Mouse (Mus musculus) hindbrain, embryonic 14.5 days (tissue): Measurements from ENCODE around the gene Cep68. TPM values are rescaled to one million over a fixed set of nuclear protein-coding genes. Genes with fewer than 3 reads are reported as not detected.

Source experiments
- ATAC-seq: fragments of 200-750 bp; cut with Nextera tagmentation; 2 replicates; pipeline ENCODE4 v1.8.0; 2017; ENCODE audit warnings: moderate number of reproducible peaks, mild to moderate bottlenecking, moderate TSS enrichment, moderate library complexity; ENCODE audit not compliant: low FRiP score
- DNase-seq: peaks from one replicate; pipeline ENCODE4 v3.0.0-alpha.2; 2015; ENCODE audit warnings: low spot score
- H3K27ac ChIP-seq: fragments of 300-500 bp; sonication (generic); 2 replicates; pipeline ENCODE4 v1.5.1; 2014; ENCODE audit warnings: mild to moderate bottlenecking, moderate library complexity
- H3K27me3 ChIP-seq: fragments of 300-500 bp; sonication (generic); 2 replicates; pipeline ENCODE4 v1.6.1; 2014; ENCODE audit warnings: mild to moderate bottlenecking, low read length, mixed read lengths; ENCODE audit not compliant: control insufficient read depth, insufficient read depth
- H3K36me3 ChIP-seq: fragments of 300-500 bp; sonication (generic); replicated peaks from 2 replicates; pipeline ENCODE4 v1.6.1; 2014; ENCODE audit not compliant: control insufficient read depth, insufficient read depth
- H3K4me1 ChIP-seq: fragments of 300-500 bp; sonication (generic); replicated peaks from 2 replicates; pipeline ENCODE4 v1.6.1; 2014; ENCODE audit warnings: antibody characterized with exemption, low read length, mixed read lengths; ENCODE audit not compliant: control insufficient read depth, insufficient read depth
- H3K4me2 ChIP-seq: fragments of 300-500 bp; sonication (generic); replicated peaks from 2 replicates; pipeline ENCODE4 v1.6.1; 2014; ENCODE audit warnings: mild to moderate bottlenecking, moderate library complexity
- H3K4me3 ChIP-seq: fragments of 300-500 bp; sonication (generic); replicated peaks from 2 replicates; pipeline ENCODE4 v1.5.1; 2014; ENCODE audit warnings: mild to moderate bottlenecking, low read length
- H3K9ac ChIP-seq: fragments of 300-500 bp; sonication (generic); 2 replicates; pipeline ENCODE4 v1.6.1; 2014
- H3K9me3 ChIP-seq: fragments of 300-500 bp; sonication (generic); 2 replicates; pipeline ENCODE4 v1.6.1; 2016; ENCODE audit warnings: low read length; ENCODE audit not compliant: control insufficient read depth
- WGBS: fragments of 180-500 bp; shearing (Covaris S2); extraction: QIAGEN DNeasy Blood & Tissue Kit; methylation state at CpG from one replicate; pipeline ENCODE4 v1.1.7; 2014; 5-methylcytosine and 5-hydroxymethylcytosine counted together
- polyA plus RNA-seq: library from polyadenylated mRNA; unstranded; fragments of >200 nt; fragmentation: Nextera tagmentation; extraction: Ambion mirVana; gene quantifications from 2 replicates; pipeline ENCODE4 v1.2.1, GENCODE M21; 2014

Gene Cep68
- polyA plus RNA-seq, 1 experiment from 2014 or later: 29.6 TPM

- WGBS: under 1% methylated on average over 37 of the region's 40 CpGs
- Histone ChIP-seq H3K9me3 (no peaks in the 10 kb centered on the region), H3K27ac (peak overlapping the region; percentile 98), H3K27me3 (no peaks in the 10 kb centered on the region), H3K9ac (peak overlapping the region; percentile 98), H3K4me2 (peak overlapping the region; percentile 83), H3K4me1 (peaks cover 42% of the 10 kb centered on the region), H3K4me3 (peak overlapping the region; percentile 100), H3K36me3 (no peaks in the 10 kb centered on the region)
- ATAC-seq: peak; percentile 5
- DNase-seq: no peak
Observed at GRCm38 (mm10) chr11:20201661-20202101, 47.5 kb downstream of the Cep68 start.

- Histone ChIP-seq H3K27me3 (no peaks in the 10 kb centered on the region), H3K36me3 (no peaks in the 10 kb centered on the region), H3K4me2 (peak within 1 kb of the TSS; percentile 83), H3K9ac (peak within 1 kb of the TSS; percentile 98), H3K9me3 (no peaks in the 10 kb centered on the region), H3K4me3 (peak within 1 kb of the TSS; percentile 100), H3K27ac (peak within 1 kb of the TSS; percentile 98), H3K4me1 (peaks cover 37% of the 10 kb centered on the region)
- ATAC-seq (peak; percentile 98), DNase-seq (peak; percentile 100)
- WGBS: under 1% methylated on average over 52 of the region's 54 CpGs
Observed at GRCm38 (mm10) chr11:20200713-20201575, 48.3 kb downstream of the Cep68 start, which contains the start of gene Rab1a. Gene Rab1a (plus strand): TSS chr11:20201432.

DNA sequence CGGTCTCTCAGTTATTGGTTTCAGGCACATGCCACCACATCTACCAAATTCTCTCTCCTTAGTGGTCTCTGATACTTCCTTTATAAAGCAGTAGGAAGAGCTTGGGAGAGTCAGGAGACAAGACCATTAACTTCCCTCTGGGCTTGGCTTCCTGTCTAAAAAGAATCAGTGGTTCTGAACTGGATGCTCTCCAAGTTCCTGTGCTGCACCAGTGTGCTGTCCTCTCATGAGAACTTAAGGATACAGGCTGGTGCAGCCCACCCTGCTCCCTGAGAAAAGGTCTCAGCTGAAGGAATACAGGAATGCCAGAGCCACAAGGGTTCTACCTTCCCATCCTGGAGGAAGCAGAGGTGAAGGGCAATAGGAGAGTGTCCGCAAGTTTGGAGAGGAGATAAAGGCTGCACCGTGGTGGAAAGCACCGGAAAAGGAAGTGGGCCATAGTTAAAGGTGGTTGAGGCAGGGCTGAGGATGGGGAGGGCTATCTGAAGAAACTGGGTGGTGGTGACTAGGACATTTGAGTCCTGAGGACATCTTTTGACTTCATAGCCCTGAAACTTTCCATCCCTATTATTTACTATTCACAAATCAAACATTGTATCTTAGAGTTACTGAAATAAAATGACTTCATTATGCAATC is 56.0 kb downstream of the Cep68 start:
- no peak for ATAC-seq
- WGBS: 93% methylated on average over 4 of the region's 4 CpGs
- no peak for DNase-seq
- Histone ChIP-seq H3K27ac (no peak overlapping the region), H3K36me3 (no peaks in the 10 kb centered on the region), H3K9me3 (no peaks in the 10 kb centered on the region), H3K9ac (no peak overlapping the region), H3K4me2 (no peak overlapping the region), H3K4me3 (no peak overlapping the region), H3K27me3 (no peaks in the 10 kb centered on the region), H3K4me1 (no peaks in the 10 kb centered on the region)

DNA sequence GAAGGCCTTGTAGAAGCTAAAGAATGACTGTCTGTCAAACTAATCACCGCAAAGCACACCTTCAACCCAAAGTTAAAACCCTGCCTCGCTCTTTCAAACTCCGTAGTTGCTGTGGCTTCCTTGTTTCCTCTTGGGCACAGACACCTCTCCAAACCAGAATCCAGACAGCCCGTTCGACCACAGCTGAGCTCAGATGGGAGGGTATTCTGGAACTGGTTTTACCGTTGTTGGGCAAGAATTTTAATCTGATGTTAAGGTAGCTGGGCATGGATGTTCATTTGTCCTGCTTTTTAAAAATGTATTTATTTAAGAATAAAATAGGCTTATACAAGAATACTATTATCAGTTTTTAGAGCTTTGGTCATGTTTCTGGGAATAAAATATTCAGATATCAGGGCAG is 62.0 kb downstream of the Cep68 start:
- no peak for ATAC-seq
- H3K9me3 ChIP-seq: no peaks in the 10 kb centered on the region
- no peak overlapping the region for H3K27ac ChIP-seq
- no peaks in the 10 kb centered on the region for H3K4me1 ChIP-seq
- no peaks in the 10 kb centered on the region for H3K36me3 ChIP-seq
- no peak overlapping the region for H3K4me2 ChIP-seq
- H3K4me3 ChIP-seq: no peak overlapping the region
- H3K27me3 ChIP-seq: no peaks in the 10 kb centered on the region
- H3K9ac ChIP-seq: no peak overlapping the region
- no peak for DNase-seq
- WGBS: 87% methylated on average over 6 of the region's 6 CpGs

Other genes with a start within 250 kb of the Cep68 start
- gene Actr2, start 136.5 kb downstream of the Cep68 start, polyA plus RNA-seq: 96.8 and 99.6 TPM in 2 replicates
- 284 and 292 TPM in 2 replicates for gene Rab1a, start 48.0 kb downstream of the Cep68 start, polyA plus RNA-seq
- gene Slc1a4, start 83.3 kb upstream of the Cep68 start, polyA plus RNA-seq: 70.8 and 81.9 TPM in 2 replicates